Mouse (Mus musculus): ENCODE results near the gene Myo7a.

The Myo7a gene

DNA sequence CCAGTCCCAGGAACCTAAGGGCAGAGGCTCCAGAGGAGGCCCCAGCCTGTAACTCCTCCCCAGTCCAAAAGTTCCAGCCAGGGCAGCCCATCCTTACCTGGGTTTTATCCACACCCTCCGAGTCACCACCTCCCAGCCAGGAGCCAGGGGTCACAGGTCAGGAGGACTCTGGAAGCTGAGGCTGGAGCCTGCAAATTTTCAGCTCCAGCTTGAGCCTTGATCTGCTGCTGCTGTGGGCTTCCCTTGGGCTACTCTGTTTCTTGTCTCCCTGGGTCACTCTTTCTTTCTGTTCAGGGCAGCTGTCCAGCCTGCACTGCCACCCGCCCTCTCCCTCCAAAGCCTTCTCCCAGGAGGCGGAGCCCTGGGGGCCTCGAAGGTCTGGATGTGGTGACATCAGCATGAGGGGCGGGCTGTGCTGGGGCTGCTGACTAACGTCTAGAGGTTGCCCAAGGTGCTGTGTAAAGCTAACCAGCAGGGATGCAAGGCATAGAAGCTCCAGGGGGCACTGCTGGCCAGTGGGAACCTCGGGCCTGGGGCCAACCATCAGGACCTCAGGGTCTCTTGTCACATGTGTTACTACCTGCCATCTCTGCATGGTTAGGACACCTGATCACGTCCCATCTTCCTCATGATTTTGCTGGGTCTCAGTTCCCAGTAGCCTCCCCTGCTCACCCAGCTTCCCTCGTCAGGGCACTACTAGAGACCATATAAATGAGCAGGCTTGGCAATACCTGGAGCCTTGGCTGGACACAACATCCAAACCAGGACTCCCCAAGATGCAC lies at the start of gene Myo7a:
Gene Myo7a, minus strand, starts transcription at position 346 of the 782 bp plus-strand sequence.
- no peak for DNase-seq (ENCODE audit: low spot score)

DNA sequence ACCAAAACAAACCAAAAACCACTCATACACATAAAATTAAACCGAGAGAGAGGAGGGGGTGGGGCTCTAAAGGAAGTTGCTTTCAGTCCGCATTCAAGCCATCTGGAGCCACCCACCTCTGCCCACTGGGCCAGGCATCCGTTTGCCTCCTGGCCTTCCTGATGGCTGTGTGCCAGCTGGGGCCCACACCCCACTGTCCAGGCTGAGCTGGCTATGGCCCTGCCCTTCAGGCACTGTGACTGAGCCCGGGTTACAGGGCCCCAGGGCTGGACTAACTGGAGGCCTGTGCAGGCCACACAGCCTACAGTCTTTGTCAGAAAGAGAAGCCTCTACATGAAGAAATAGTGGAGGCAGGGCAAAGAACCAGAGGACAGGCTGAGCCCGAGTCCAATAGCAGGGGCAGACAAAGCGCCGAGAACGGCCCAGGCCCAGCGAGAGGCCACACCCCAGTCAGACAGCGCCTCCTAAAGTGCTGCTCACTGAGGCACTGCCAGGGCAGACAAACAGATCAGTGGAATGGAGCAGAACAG lies 45.7 kb upstream of the Myo7a start:
- DNase-seq (ENCODE audit: low spot score), result no peak

DNA sequence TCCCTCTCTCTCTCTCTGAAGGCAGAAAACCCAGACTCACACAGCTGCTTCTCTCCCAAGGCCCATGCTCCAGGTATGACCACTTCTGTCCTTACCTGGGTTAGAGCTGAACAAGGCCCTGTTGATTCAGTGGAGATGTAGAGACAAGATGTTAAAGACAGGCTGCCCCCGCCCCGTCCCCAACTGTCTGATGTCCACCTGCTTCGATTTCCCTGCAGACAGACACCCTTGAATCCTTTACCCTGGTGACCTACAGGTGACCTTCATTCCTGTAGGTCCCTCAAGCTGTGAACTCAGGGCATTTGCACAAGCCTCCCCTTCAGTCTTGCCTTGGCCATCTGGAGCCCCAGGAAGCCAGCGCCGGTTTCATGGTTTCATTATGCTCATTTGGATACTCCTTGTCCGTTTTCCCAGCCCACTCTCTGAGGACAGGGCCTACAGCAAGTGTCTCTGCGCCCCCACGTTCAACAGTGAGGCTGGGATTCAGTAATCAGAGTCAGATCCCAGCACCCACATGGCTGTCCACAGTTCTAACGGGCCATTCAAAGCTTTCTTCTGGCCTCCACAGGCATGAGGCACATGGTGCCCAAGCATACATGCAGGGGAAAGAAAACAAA lies 45.2 kb upstream of the Myo7a start:
- no peak for DNase-seq (ENCODE audit: low spot score)

DNA sequence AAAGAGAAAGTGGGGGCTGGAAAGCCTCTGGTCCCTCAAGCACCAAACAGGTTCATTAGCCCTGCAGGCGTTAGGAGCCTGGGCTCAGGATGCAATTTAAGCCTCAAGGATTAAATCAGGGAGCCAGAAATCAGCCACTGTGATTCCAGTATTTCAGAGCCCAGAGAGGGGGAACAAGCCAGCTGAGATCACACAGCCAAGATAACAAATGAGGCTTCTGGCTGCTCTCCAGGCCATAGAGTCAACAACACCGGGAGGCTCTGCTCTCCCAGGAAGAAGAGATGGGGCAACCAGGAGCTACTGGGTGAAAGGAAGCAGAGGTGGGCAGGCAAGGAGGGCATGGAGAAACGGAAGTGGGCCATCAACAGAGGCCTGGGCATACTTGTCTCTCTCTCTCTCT lies 44.4 kb upstream of the Myo7a start:
- no peak for DNase-seq (ENCODE audit: low spot score)

DNA sequence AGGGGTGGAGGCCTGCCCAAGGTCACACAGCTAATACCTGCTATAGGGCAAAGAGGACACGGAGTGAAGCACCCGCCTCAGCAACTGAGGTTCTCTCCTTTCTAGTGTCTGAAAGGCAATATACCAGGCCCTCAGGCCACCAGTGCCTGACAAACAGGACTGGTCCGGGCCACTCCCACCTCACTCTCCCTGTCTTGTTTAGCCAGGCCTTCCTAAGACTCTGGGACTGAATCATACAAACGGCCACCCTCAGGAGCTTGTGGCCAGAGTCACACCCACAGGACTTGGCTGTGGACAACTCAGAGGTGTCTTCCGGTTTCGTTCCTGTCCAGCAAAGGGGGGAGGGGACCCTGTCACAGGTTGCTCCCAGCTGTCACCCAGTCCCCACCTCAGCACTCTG lies 42.9 kb upstream of the Myo7a start:
- DNase-seq (ENCODE audit: low spot score), result no peak

DNA sequence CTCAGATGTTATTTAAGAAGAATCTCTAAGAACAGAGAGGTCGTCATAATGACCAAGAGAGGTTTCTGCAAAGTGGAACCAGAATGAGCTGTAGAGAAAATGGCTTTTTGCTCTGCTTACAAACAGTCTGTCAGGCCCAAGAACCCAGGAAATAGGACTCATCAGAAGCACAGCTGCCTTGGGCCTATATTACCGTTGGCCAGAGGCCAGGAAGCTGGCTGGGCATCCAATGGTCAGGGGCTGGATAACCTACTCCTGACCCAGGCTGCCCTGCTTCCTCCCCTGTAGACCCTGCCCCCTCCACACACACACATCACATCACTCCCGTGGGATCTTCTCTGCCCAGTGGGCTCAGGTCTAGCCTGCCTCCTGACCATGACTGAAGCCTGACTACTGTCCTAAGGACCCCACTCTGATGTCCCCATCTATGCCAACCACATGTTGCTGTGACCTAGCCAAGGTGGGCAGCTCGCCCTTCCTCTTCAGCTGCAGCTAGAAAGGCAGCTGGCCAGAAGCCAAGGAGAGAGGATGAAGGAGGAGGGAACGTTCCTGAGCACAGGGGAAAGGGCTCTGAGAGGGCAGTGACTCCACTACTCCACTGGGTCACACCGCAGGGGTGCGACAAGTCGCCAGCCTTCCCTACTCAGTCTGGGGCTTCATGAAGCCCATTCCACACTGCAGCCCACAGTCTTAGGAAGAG lies 40.9 kb upstream of the Myo7a start:
- no peak for DNase-seq (ENCODE audit: low spot score)

DNA sequence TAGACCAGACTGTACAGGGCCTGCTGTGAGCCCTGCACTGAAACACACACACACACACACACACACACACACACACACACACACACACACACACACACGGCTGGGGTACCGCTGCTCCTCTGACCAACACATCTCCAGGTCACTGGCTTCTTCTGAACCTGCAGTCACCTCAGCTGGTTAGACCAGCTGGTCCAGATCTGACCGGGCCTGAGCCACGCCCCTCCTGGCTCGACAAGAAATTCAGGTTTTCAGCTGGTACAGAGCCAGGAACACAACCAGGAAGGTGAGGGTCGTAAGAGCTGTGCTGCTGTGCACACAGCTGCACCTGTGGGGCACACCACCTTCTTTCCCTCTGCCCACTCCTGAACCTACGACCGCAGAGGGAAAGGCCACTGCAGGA lies 39.2 kb upstream of the Myo7a start:
- DNase-seq (ENCODE audit: low spot score), result no peak

DNA sequence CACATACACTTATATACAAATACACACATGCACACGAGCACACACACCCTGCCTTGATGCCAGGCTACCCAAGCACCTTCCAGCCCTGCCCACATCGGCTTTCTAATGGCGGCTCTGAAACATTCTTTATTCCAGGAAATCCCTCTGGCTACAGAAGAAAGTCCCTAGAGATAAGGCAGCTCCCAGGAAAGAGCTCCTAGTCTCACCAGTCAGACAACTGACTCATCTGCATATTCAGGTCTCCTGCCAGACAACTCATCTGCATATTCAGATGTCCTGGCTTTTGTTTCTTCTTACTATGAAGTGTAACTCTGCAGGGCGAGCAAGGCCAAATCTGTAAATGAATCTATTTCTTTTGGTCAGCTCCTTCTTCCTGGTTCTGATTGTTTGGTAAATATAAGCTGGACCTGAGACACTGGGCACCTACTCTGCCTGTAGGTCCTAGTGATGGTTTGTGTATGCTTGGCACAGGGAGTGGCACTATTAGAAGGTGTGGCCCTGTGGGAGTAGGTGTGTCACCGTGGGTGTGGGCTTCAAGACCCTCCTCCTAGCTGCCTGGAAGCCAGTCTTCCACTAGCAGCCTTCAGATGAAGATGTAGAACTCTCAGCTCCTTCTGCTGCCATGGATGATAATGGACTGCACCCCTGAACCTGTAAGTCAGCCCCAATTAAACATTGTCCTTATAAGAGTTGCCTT lies 38.5 kb upstream of the Myo7a start:
- no peak for DNase-seq (ENCODE audit: low spot score)

DNA sequence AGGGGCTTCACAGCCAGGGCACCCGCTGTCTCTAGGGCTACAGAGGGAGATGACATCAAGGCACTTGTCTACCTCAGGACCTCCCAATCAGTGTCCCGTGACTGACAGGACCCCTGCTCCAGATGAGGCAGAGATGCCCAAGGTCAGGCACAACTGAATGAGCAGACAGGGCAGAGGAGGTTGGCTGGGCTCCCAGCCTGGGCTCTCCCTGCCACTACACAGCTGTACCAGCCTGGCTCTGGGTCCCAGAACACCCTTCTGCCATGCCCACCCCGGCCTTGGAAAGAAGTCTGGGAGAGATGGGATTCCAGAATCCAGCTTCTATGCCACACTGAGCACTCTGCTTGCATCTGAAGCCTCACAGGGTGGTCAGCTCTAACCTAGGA lies 36.9 kb upstream of the Myo7a start:
- DNase-seq (ENCODE audit: low spot score), result no peak

DNA sequence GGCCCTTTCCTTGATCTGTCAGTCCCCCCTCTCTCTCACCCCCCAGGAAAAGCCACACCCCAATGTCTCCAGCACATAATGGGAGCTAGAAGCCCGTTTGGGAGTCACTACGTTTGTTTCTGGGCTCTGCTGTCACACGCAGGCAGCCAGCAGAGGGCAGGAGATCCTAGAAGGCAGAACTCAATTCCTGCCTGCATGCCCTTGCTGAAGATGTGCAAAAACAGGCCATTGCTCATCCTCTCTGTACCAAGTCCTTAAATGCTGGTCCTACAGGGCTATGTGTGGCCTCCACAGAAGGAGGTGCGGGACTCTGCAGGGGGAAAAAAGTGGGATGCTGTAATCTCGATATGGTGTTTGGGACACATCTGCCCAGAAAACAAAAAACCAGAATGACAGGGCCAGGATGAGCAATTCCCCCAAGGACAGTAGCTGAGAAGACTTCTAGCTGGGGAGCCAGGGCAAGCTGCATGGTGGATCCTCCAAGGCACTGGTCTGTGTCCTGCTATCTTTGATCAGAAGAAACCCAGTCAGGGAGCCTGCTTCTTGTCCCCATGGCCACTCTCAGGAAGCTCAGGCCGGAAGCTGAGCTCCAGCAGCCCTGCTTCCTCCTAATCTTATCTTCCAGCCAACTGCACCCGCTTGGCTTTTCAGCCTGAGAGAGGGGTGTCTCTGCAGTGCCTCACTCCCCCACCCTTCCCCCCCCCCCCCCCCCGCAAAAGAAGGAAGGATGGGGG lies 36.4 kb upstream of the Myo7a start:
- DNase-seq (ENCODE audit: low spot score), result peak; percentile 61

DNA sequence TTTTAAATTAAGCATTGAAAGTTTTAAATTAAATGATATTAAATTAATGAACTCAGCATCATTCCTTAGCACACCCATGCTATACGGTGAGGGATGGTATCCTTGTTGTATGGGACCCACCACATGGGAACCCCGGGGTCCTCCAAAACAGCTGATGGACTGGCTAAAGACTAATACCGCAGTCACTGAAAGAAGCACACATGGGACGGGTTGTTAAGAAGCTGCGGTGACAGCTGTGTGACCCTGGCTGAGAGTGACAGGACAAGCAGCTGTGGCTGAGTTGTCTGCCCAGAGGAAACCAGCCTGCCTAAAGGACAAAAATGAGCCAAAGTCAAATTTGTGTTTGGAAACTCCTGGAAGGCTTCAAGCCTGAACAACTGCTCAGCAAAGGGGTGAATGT lies 34.6 kb upstream of the Myo7a start:
- no peak for DNase-seq (ENCODE audit: low spot score)

DNA sequence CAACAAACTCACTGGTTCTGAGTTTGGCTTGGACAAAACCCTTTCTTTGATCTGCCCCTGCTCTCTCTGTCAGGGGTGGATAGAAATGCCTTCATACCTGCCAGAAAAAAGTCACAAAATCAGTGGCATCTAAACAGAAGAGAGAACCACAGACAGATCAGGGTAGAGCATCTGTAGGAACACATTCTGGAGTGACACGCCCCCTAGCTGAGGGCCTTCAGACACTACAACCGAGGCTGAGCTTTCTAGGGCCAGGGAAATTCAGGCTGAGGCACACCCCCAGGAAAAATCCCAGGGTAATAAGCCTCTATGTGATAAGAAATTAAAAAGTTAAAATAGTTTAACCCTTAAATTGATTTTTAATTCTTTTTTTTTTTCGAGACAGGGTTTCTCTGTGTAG lies 34.0 kb upstream of the Myo7a start:
- no peak for DNase-seq (ENCODE audit: low spot score)

DNA sequence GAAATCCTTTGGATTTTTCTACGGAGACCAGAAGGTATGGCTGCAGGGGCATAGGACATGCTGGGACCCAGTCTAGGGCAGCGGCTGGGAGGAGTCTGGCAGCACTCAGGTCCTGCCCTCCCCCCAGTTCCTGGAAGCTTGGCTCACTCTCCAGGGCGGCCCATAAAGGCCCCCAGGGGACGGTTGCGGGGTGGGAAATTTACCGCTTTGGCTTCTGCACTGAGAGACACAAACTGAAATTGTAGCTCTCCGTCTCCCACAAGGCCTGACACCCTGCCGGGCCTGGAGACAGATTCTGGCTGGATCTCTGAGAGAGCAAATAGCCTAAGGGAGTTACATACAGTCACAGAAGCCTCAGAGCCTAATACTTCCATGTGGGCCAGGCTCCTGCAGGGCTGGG lies 33.1 kb upstream of the Myo7a start:
- no peak for DNase-seq (ENCODE audit: low spot score)

DNA sequence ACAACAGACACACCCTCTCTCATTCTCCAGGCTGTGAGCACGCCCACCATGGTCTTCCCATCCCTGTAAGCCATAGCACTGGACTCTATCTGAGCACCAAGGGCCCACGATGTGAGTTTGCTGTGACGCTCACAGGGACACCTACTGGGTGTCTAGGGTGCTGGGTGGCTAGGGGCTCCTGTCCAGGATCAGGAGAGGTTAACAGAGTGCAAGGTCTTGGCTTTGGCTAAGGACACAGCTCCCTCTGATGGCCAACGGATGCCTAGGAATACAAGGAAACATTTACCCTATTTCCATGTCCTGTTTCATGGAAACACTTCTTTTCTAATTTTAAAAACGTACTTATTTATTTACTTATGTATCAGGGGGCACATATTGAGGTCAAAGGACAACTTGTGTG lies 31.2 kb upstream of the Myo7a start:
- DNase-seq (ENCODE audit: low spot score), result no peak

DNA sequence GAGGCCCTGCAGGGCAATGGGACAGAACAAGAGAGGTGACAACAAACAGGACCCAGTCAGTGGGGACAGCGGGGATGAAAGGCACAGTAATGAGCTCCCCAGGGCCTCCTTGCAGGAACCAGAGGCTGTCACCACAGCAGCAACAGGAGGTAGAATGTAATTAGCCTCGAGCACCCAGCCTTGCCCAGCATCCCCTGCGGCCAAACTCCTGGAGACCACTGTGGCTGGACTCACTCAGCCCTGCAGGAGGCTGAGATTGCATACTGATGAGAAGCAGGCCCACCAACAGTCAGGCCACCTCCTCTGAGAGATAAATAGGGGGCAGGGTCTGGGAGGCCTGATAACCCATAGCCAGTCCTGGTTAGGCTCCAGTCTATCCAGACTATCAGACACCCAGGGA lies 30.5 kb upstream of the Myo7a start:
- DNase-seq (ENCODE audit: low spot score), result no peak

DNA sequence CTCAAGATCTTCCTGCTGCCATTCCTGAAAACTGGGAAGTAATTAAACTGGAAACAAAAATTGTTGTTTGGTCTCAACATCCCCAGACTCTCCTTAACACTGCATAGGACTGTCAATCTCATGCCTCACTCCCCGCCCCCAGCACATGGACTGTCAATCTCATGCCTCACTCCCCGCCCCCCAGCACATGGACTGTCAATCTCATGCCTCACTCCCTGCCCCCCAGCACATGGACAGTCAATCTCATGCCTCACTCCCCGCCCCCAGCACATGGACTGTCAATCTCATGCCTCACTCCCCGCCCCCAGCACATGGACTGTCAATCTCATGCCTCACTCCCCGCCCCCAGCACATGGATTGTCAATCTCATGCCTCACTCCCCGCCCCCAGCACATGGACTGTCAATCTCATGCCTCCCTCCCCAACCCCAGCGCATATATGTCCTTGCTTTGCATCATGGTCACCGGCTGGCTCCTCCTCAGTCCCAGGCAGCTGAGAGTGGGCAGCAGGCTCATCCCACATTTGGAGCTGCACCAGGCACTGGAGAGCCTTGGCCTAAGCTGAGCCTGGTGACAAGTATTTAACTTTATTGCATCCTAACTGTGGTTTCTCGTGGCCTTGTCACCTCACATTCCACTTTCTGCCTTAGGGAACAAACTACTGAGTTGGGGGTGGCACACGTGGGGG lies 29.5 kb upstream of the Myo7a start:
- no peak for DNase-seq (ENCODE audit: low spot score)

DNA sequence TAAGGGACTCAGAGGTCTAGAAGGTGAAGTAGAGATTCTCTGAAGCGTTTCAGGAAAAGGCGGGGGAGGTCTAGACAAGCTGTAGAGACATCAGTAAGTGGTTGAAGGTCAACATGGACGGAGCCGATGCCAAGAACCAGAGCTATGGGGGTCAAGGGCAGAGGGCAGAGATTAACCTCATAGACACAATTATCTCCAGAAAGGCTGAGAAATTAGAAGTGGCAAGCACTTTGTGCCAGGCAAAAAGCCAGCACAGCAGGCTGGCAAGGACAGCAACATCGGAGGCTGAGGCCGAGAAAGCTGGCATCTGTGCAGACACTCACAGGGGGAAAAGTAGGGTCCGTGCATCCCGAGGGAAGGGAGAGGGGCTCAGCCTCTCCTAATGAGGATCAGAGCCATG lies 28.4 kb upstream of the Myo7a start:
- DNase-seq (ENCODE audit: low spot score), result no peak

DNA sequence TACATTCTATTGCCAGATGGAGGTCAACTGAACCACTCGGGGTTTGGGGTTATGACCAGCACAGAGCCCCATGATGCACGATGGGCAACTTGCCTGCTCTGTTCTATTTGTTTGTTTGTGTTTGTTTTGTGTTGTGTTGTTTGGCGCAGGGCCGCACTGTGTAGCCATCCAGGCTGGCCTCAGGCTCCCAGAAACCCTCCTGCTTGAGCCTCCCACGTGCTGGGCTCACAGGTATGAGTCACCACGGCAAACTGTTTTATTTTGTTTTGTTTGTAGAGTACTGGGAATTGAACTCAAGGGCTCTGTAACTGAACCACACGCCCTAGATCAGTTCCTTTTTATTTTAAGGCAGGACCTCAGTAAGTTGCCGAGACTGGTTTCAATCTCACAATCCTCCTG lies 27.1 kb upstream of the Myo7a start:
- DNase-seq (ENCODE audit: low spot score), result no peak

DNA sequence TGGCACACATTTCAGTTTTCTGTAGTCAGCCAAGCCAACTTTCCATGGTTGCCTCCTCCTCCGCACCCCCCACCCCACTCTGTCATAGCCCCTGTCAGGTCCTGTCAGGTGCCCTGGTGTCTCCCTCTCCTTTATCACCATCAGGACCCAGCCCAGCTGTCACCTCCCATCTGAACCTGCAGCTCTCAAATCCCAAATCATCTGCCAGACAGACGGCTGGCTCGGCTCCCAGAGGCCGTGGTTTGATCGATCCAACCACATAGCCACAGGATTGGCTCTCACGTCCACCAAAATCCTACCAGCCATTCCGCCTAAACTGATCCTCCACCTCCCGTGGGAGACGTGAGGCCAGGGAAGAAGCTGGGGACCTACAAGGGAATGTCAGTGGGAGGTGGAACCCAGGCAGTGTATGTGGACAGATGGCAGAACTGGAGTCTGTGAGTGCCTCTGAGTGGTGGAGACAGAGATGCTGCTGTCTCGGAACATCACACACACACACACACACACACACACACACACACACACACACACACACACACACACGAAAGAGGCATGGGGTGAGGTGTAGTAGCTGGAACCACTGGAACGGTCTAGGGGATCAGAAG lies 26.6 kb upstream of the Myo7a start:
- DNase-seq (ENCODE audit: low spot score), result no peak

DNA sequence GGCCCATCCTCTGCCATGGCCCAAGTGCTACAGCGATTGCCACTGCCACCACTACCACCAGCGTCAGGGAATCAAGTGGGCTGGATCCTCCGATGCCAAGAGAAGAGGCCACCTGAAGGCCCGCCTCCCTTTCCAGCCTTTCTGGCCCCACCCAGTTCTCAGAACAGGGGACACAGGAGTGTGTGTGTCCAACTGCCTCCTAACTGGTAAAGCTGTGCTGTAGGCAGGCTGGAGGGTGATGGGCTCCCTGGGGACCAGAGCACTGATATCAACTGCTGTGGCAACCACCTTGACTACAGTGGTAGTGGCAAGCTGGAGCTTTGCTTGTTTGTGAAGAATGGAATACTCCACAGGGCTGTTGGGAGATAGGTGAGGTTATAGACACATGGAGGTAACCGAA lies 26.1 kb upstream of the Myo7a start, which contains the start of gene Omp:
Gene Omp, minus strand, starts transcription at position 101 of the 400 bp plus-strand sequence.
- no peak for DNase-seq (ENCODE audit: low spot score)

DNA sequence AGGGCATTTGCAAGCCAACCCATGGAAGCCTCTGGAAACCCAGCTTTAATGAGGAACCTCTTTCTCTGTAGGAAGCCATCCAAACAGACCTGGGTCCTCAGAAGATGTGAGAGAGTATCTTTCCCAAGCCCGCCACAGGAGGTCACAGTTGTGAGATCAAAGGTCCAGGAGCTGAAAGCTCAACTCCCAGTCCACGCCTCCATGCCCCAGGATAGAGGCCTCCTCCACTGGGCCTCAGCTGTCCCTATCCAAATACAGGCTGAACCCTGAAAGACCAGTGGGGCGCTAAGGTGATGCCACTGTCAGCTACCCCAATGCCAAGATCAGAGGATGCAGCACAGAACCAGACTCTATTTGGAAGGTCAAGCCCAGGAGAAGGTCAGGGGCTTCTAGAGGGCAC lies 23.3 kb upstream of the Myo7a start:
- DNase-seq (ENCODE audit: low spot score), result no peak
